Comparison of ENCODE assay signal across 8 mouse cellular contexts in the genomic region with DNA sequence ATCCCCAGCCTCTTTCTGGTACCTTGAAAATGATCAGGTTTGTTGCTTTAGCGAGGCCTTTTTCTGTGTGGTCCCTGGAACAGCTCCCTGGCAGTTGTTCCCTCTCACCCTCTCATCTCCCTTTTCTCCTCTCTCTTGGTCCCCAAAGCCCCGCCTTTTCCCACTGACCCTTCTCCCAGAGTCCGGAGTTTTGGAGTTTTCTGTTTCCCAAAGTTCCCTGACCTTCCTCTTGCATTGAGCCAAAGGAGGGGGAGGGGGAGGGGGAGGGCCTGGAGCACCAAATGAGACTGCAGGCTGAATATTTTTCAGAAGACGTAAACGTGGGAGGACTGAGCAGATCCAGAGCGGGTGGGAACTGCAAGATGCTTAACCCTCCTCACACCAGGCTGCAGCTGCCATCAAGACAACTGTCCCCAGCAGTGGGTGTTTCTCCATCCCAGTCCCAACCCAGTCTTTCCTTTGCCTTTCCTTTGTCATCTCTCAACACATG. TPM values are rescaled to one million over a fixed set of nuclear protein-coding genes. Genes with fewer than 3 reads are reported as not detected.
DNase-seq lines count a peak whose midpoint lies in the region; ATAC-seq and TF ChIP-seq lines count a peak whose summit lies in the region.

A gene (minus strand): TSS at position 218 of the 490 bp plus-strand sequence.

- no peaks in the 10 kb centered on the region for H3K36me3 ChIP-seq in heart, adult 2 months (ENCODE audit: control insufficient read depth, insufficient read depth, low read length)
- H3K36me3 ChIP-seq in kidney, embryonic 16.5 days (ENCODE audit: insufficient read depth, low read length), result no peaks in the 10 kb centered on the region
- no peaks in the 10 kb centered on the region for H3K36me3 ChIP-seq in lung, embryonic 15.5 days
- H3K36me3 ChIP-seq in forebrain, embryonic 15.5 days, result no peaks in the 10 kb centered on the region

- intact Hi-C loops in heart, adult 2 months (cut with DNase I), result no loop called here

- peak; percentile 70; the same call in 1 of the 2 replicates for ATAC-seq in kidney, embryonic 16.5 days (ENCODE audit: low FRiP score, low TSS enrichment)
- peak; percentile 81 for ATAC-seq in lung, embryonic 15.5 days (ENCODE audit: borderline replicate concordance, extremely low read depth, low FRiP score, low TSS enrichment)
- no peak for ATAC-seq in forebrain, embryonic 15.5 days (replicated peaks)

- no peak for TF ChIP-seq CTCF in heart, adult 2 months (IDR thresholded peaks at IDR 0.05)

- H3K27ac ChIP-seq in heart, adult 2 months, result peak within 1 kb of the TSS; percentile 73
- peak within 1 kb of the TSS; percentile 89 for H3K27ac ChIP-seq in kidney, embryonic 16.5 days (ENCODE audit: low read length)
- H3K27ac ChIP-seq in lung, embryonic 15.5 days, result peak within 1 kb of the TSS; percentile 78
- no peak within 1 kb of the TSS for H3K27ac ChIP-seq in forebrain, embryonic 15.5 days (replicated peaks)

- peaks cover 20% of the 10 kb centered on the region for H3K4me1 ChIP-seq in heart, adult 2 months (ENCODE audit: control insufficient read depth, insufficient read depth, low read length)
- H3K4me1 ChIP-seq in kidney, embryonic 16.5 days (ENCODE audit: insufficient read depth, low read length), result peaks cover 36% of the 10 kb centered on the region
- peaks cover 34% of the 10 kb centered on the region for H3K4me1 ChIP-seq in lung, embryonic 15.5 days
- H3K4me1 ChIP-seq in forebrain, embryonic 15.5 days, result peaks cover 5% of the 10 kb centered on the region; the same call in 1 of the 2 replicates

- peak; percentile 59; the same call in 1 of the 2 replicates for TF ChIP-seq POLR2A in heart, adult 2 months (IDR thresholded peaks at IDR 0.05; ENCODE audit: insufficient read depth, low read depth, low read length)

- DNase-seq in urinary bladder, postnatal 14 days (ENCODE audit: low spot score), result peak; percentile 58
- DNase-seq in urinary bladder, postnatal 25 days (ENCODE audit: low spot score), result no peak
- peak; percentile 69 to 80 for DNase-seq in heart, adult 2 months
- no peak for DNase-seq in cerebellum, postnatal 25 days
- no peak for DNase-seq in spleen, postnatal 10 days (ENCODE audit: low spot score in 2 of 2)

- no peaks in the 10 kb centered on the region for H3K9me3 ChIP-seq in kidney, embryonic 16.5 days (ENCODE audit: low read length)
- no peaks in the 10 kb centered on the region for H3K9me3 ChIP-seq in lung, embryonic 15.5 days
- no peaks in the 10 kb centered on the region for H3K9me3 ChIP-seq in forebrain, embryonic 15.5 days

- peak; percentile 75 for TF ChIP-seq EP300 in heart, adult 2 months (IDR thresholded peaks at IDR 0.05; ENCODE audit: insufficient read depth, low read depth, low read length)

- no peaks in the 10 kb centered on the region for H3K79me2 ChIP-seq in heart, adult 2 months (replicated peaks; ENCODE audit: control insufficient read depth, insufficient read depth, low read length)

- no peaks in the 10 kb centered on the region for H3K27me3 ChIP-seq in heart, adult 2 months (ENCODE audit: control insufficient read depth, insufficient read depth, low read length)
- no peaks in the 10 kb centered on the region for H3K27me3 ChIP-seq in kidney, embryonic 16.5 days (ENCODE audit: insufficient read depth, low read length)
- H3K27me3 ChIP-seq in lung, embryonic 15.5 days, result no peaks in the 10 kb centered on the region
- no peaks in the 10 kb centered on the region for H3K27me3 ChIP-seq in forebrain, embryonic 15.5 days

- WGBS in heart, adult 2 months, result 24% methylated on average over 6 of the region's 6 CpGs
- 13% methylated on average over 6 of the region's 6 CpGs for WGBS in kidney, embryonic 16.5 days
- 18% methylated on average over 6 of the region's 6 CpGs for WGBS in lung, embryonic 15.5 days
- WGBS in forebrain, embryonic 15.5 days, result 35% methylated on average over 6 of the region's 6 CpGs

- peak within 1 kb of the TSS; percentile 26 for H3K4me3 ChIP-seq in heart, adult 2 months
- peak within 1 kb of the TSS; percentile 24 for H3K4me3 ChIP-seq in kidney, embryonic 16.5 days (ENCODE audit: low read length)
- peak within 1 kb of the TSS; percentile 13 for H3K4me3 ChIP-seq in lung, embryonic 15.5 days
- no peak within 1 kb of the TSS for H3K4me3 ChIP-seq in forebrain, embryonic 15.5 days

- H3K9ac ChIP-seq in heart, adult 2 months (ENCODE audit: low read depth, low read length), result peak within 1 kb of the TSS; percentile 73
- peak within 1 kb of the TSS; percentile 45 for H3K9ac ChIP-seq in kidney, embryonic 16.5 days (replicated peaks; ENCODE audit: low read length)
- H3K9ac ChIP-seq in lung, embryonic 15.5 days, result no peak within 1 kb of the TSS
- H3K9ac ChIP-seq in forebrain, embryonic 15.5 days (replicated peaks), result no peak within 1 kb of the TSS

- H3K4me2 ChIP-seq in kidney, embryonic 16.5 days (replicated peaks; ENCODE audit: low read depth, low read length), result peak within 1 kb of the TSS; percentile 37
- peak within 1 kb of the TSS; percentile 46 for H3K4me2 ChIP-seq in lung, embryonic 15.5 days
- no peak within 1 kb of the TSS for H3K4me2 ChIP-seq in forebrain, embryonic 15.5 days (replicated peaks)

RNA-seq across cellular contexts. Expression of the gene that starts here (rescaled TPM):
- 10 to 100 TPM; 70.9 to 82.4 TPM for total RNA-seq in heart, adult 2 months (2021)
- 93.7 and 99.3 TPM in 2 replicates for polyA plus RNA-seq in heart, adult 2 months (2012; rRNA removed)
- 64.5 and 76.1 TPM in 2 replicates for polyA plus RNA-seq in kidney, embryonic 16.5 days (2015; fragmentation: Nextera tagmentation; extraction: Ambion mirVana)
- 76.6 and 84.0 TPM in 2 replicates for polyA plus RNA-seq in lung, embryonic 15.5 days (2015; fragmentation: Nextera tagmentation; extraction: Ambion mirVana)
- 3.0 and 3.4 TPM in 2 replicates for polyA plus RNA-seq in forebrain, embryonic 15.5 days (2015; fragmentation: Nextera tagmentation; extraction: Ambion mirVana)

Comparison
In these comparisons a context has a peak if more than half of its experiments do, and no peak if none do; other contexts are left out.
1. RNA of the gene that starts here (polyA plus RNA-seq): 93.7 to 99.3 TPM in heart, adult 2 months, 76.6 to 84.0 TPM in lung, embryonic 15.5 days and 64.5 to 76.1 TPM in kidney, embryonic 16.5 days; 3.0 to 3.4 TPM in forebrain, embryonic 15.5 days; every median in the first group is over 10 times any median in the second.
2. DNase-seq: peak in urinary bladder, postnatal 14 days (single experiment) and heart, adult 2 months (2 of 2); none in urinary bladder, postnatal 25 days (single experiment), cerebellum, postnatal 25 days (0 of 2) and spleen, postnatal 10 days (0 of 2).
3. H3K9ac ChIP-seq: peak in heart, adult 2 months (single experiment) and kidney, embryonic 16.5 days (single experiment); none in lung, embryonic 15.5 days (single experiment) and forebrain, embryonic 15.5 days (single experiment).